Mouse (Mus musculus): Measurements from ENCODE around the gene Gpbar1. TPM values are rescaled to one million over a fixed set of nuclear protein-coding genes. Genes with fewer than 3 reads are reported as not detected.

The Gpbar1 gene
- polyA plus RNA-seq, 2 experiments, result 0.57 to 1.1 TPM

DNA sequence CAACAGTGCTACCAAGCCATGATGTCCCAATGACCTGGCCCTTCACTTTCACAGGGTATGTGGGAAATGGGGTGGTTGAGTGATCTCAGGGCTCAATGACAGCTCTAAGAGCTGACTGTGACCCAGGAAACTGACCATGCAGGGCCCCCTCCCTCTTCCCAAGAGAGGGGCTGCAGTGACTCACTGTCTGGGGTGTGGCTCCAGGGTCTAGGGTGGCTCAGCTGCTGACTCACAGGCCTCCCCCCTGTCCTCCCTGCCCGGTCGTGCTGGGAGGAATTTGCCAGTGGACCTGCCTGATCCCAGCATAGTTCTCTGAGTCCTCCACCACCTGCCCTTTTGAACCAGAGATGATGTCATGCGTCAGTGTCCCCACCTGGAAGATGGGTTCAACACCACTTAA is 18.9 kb downstream of the Gpbar1 start:
- Histone ChIP-seq H3K4me2 (ENCODE audit: low read depth) (peak overlapping the region; percentile 75; the same call in 1 of the 2 replicates), H3K27me3 (ENCODE audit: control insufficient read depth, insufficient read depth, low read length) (no peaks in the 10 kb centered on the region), H3K9me3 (ENCODE audit: control insufficient read depth, low read length) (no peaks in the 10 kb centered on the region), H3K4me1 (replicated peaks; ENCODE audit: control insufficient read depth in 2 of 2, insufficient read depth in 2 of 2, low read length in 1 of 2) (peaks cover 35 to 44% of the 10 kb centered on the region in 2 experiments), H3K36me3 (replicated peaks; ENCODE audit: control insufficient read depth, insufficient read depth, low read depth) (peaks cover under 1% of the 10 kb centered on the region; the same call in 1 of the 2 replicates), H3K27ac (peak overlapping the region; percentile 34), H3K9ac (replicated peaks) (no peak overlapping the region; the same call in 1 of the 2 replicates), H3K4me3 (ENCODE audit: insufficient read depth in 1 of 2, low read depth in 2 of 2, low read length in 2 of 2) (no peak overlapping the region)
- TF ChIP-seq EP300 (IDR thresholded peaks at IDR 0.05; ENCODE audit: low read depth) (no peak), CTCF (IDR thresholded peaks at IDR 0.05; ENCODE audit: low read depth) (no peak)
- DNase-seq (ENCODE audit: low read depth in 3 of 3, low spot score in 3 of 3) (no peak), ATAC-seq (ENCODE audit: insufficient read depth) (no peak)
- 55% methylated on average over 3 of the region's 3 CpGs for WGBS (ENCODE audit: insufficient replicate concordance)

DNA sequence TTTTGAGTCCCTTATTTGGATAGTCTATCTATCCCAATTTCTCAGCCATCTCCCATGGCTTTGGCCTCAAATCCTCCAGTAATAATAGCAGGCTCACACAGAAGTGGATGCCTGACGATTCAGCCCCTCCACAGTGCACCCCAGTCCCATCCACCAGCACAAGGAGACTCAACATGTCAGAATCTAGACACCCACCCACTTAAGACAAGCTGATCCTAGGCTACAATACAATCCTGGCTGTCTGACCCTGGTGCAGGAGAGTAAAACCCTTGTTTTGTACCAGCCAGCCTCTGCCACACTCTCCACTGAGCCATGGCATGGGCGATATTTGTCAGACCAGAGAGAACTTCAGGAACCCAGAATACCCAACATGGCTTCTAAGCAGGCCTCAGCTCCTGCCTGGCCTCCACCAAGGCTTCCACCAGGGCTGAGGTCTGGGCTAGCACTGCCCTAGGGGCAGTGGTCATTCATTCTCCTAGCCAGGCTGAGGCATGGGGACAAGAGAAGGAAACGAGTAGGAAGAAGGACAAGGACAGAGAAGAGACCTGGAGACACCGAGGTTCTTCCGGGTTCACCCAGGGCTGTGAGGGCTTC is 19.9 kb downstream of the Gpbar1 start:
- ATAC-seq (ENCODE audit: insufficient read depth), result no peak
- no peaks in the 10 kb centered on the region for H3K36me3 ChIP-seq (replicated peaks; ENCODE audit: control insufficient read depth, insufficient read depth, low read depth)
- H3K27me3 ChIP-seq (ENCODE audit: control insufficient read depth, insufficient read depth, low read length), result no peaks in the 10 kb centered on the region
- no peak for DNase-seq (ENCODE audit: low read depth in 3 of 3, low spot score in 3 of 3)
- peaks cover 35 to 49% of the 10 kb centered on the region in 2 experiments for H3K4me1 ChIP-seq (replicated peaks; ENCODE audit: control insufficient read depth in 2 of 2, insufficient read depth in 2 of 2, low read length in 1 of 2)
- H3K9ac ChIP-seq (replicated peaks), result no peak overlapping the region
- H3K4me3 ChIP-seq (ENCODE audit: insufficient read depth in 1 of 2, low read depth in 2 of 2, low read length in 2 of 2), result no peak overlapping the region
- H3K9me3 ChIP-seq (ENCODE audit: control insufficient read depth, low read length), result no peaks in the 10 kb centered on the region
- H3K27ac ChIP-seq, result no peak overlapping the region
- no peak for TF ChIP-seq EP300 (IDR thresholded peaks at IDR 0.05; ENCODE audit: low read depth)
- TF ChIP-seq CTCF (IDR thresholded peaks at IDR 0.05; ENCODE audit: low read depth), result no peak
- H3K4me2 ChIP-seq (ENCODE audit: low read depth), result no peak overlapping the region
- 78% methylated on average over 5 of the region's 5 CpGs for WGBS (ENCODE audit: insufficient replicate concordance)

DNA sequence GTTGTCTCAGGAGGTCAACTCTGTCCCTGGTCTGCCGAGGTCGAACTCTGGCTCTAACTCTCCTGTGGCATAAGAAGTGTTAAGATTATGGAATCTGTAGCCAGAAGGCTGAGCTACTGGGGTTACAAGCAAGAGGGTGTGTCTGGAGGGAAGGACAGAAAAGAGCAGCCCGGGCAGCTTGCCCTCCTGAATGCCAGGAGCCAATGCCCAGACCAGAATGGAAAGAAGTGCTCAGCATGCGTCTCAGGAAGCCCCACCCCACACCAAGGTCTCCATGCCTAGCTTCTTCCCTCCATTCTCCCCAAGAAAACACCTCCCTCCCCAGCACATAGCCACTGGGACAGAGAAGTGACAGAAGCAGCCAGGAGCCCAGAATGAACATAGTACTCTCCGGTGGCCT is 20.6 kb downstream of the Gpbar1 start:
- H3K4me2 ChIP-seq (ENCODE audit: low read depth), result no peak overlapping the region
- no peak for ATAC-seq (ENCODE audit: insufficient read depth)
- no peak overlapping the region for H3K27ac ChIP-seq
- H3K4me1 ChIP-seq (replicated peaks; ENCODE audit: control insufficient read depth in 2 of 2, insufficient read depth in 2 of 2, low read length in 1 of 2), result peaks cover 35 to 51% of the 10 kb centered on the region in 2 experiments
- DNase-seq (ENCODE audit: low read depth in 3 of 3, low spot score in 3 of 3), result no peak
- H3K36me3 ChIP-seq (replicated peaks; ENCODE audit: control insufficient read depth, insufficient read depth, low read depth), result no peaks in the 10 kb centered on the region
- no peak overlapping the region for H3K4me3 ChIP-seq (ENCODE audit: insufficient read depth in 1 of 2, low read depth in 2 of 2, low read length in 2 of 2)
- no peak overlapping the region for H3K9ac ChIP-seq (replicated peaks)
- H3K27me3 ChIP-seq (ENCODE audit: control insufficient read depth, insufficient read depth, low read length), result no peaks in the 10 kb centered on the region
- 58% methylated on average over 5 of the region's 5 CpGs for WGBS (ENCODE audit: insufficient replicate concordance)
- no peak for TF ChIP-seq CTCF (IDR thresholded peaks at IDR 0.05; ENCODE audit: low read depth)
- no peak for TF ChIP-seq EP300 (IDR thresholded peaks at IDR 0.05; ENCODE audit: low read depth)
- H3K9me3 ChIP-seq (ENCODE audit: control insufficient read depth, low read length), result no peaks in the 10 kb centered on the region

DNA sequence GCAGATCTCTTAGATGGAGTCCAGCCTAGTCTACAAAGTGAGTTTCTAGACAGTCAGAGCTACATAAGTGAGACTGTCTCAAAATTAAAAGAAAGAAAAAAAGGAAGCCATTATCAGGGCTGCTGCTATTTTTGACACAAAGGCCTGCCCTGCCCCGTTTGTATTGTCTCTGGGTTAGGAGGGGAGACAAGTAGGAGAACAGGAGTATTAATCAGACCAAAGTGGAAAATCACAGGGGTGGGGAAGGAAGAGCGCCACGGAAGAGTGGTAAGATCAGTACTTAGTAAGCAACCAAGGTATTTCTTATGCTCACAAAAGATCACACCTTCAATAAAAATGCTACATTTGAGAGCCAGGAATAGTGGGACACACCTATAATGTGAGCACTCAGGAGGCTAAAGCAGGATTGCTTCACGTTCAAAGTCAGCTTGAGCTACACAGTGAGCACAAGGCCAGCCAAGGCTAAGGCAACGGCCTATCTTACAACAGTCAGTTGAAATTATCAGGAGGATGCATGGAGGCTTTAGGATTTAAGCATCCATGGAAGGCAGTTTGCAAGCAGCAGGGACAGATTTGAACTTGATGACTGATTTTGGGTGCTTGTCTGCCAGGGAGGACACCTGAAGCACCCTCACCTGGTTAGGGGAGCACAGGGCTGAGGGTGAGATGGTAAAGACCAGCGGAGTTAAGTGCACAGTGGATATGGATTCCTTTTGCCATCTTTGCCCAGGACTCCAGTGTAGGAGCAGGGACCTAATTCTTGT is 22.2 kb downstream of the Gpbar1 start:
- no peaks in the 10 kb centered on the region for H3K9me3 ChIP-seq (ENCODE audit: control insufficient read depth, low read length)
- no peak overlapping the region for H3K27ac ChIP-seq
- H3K4me1 ChIP-seq (replicated peaks; ENCODE audit: control insufficient read depth in 2 of 2, insufficient read depth in 2 of 2, low read length in 1 of 2), result peaks cover 23 to 46% of the 10 kb centered on the region in 2 experiments
- no peaks in the 10 kb centered on the region for H3K36me3 ChIP-seq (replicated peaks; ENCODE audit: control insufficient read depth, insufficient read depth, low read depth)
- no peak overlapping the region for H3K9ac ChIP-seq (replicated peaks)
- ATAC-seq (ENCODE audit: insufficient read depth), result no peak
- H3K4me3 ChIP-seq (ENCODE audit: insufficient read depth in 1 of 2, low read depth in 2 of 2, low read length in 2 of 2), result no peak overlapping the region
- TF ChIP-seq EP300 (IDR thresholded peaks at IDR 0.05; ENCODE audit: low read depth), result no peak
- no peak for TF ChIP-seq CTCF (IDR thresholded peaks at IDR 0.05; ENCODE audit: low read depth)
- no peak overlapping the region for H3K4me2 ChIP-seq (ENCODE audit: low read depth)
- WGBS (ENCODE audit: insufficient replicate concordance), result 56% methylated on average over 6 of the region's 6 CpGs
- no peaks in the 10 kb centered on the region for H3K27me3 ChIP-seq (ENCODE audit: control insufficient read depth, insufficient read depth, low read length)
- no peak for DNase-seq (ENCODE audit: low read depth in 3 of 3, low spot score in 3 of 3)

DNA sequence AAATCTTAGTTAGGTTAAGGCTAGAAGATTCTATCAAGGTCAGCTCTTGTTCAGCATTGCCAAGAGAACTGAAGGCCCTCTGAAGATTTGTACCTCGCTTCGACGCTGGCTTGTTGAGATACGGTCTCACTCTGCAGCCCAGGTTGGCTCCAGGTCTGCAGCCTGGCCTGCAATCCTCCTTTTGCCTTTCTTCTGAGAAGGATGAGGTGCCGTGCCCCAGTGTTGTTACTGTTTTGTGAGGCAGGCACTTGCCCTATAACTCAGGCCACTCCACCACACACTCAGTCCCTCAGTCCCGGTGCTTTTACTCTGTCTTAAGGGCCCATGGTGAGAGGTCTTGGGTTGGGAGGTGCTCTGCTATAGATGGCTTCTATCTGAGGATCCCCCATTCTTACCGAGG is 23.9 kb downstream of the Gpbar1 start:
- no peaks in the 10 kb centered on the region for H3K9me3 ChIP-seq (ENCODE audit: control insufficient read depth, low read length)
- H3K4me3 ChIP-seq (ENCODE audit: insufficient read depth in 1 of 2, low read depth in 2 of 2, low read length in 2 of 2), result no peak overlapping the region
- H3K36me3 ChIP-seq (replicated peaks; ENCODE audit: control insufficient read depth, insufficient read depth, low read depth), result no peaks in the 10 kb centered on the region
- TF ChIP-seq CTCF (IDR thresholded peaks at IDR 0.05; ENCODE audit: low read depth) (no peak), EP300 (IDR thresholded peaks at IDR 0.05; ENCODE audit: low read depth) (no peak)
- ATAC-seq (ENCODE audit: insufficient read depth) (no peak), DNase-seq (ENCODE audit: low read depth in 3 of 3, low spot score in 3 of 3) (no peak)
- H3K9ac ChIP-seq (replicated peaks), result no peak overlapping the region
- H3K27me3 ChIP-seq (ENCODE audit: control insufficient read depth, insufficient read depth, low read length), result no peaks in the 10 kb centered on the region
- WGBS (ENCODE audit: insufficient replicate concordance), result 77% methylated on average over 7 of the region's 7 CpGs
- H3K4me1 ChIP-seq (replicated peaks; ENCODE audit: control insufficient read depth in 2 of 2, insufficient read depth in 2 of 2, low read length in 1 of 2), result peaks cover 11 to 32% of the 10 kb centered on the region in 2 experiments
- no peak overlapping the region for H3K27ac ChIP-seq
- H3K4me2 ChIP-seq (ENCODE audit: low read depth), result no peak overlapping the region
